ENCODE assay signal across 13 mouse cellular contexts in the genomic region with DNA sequence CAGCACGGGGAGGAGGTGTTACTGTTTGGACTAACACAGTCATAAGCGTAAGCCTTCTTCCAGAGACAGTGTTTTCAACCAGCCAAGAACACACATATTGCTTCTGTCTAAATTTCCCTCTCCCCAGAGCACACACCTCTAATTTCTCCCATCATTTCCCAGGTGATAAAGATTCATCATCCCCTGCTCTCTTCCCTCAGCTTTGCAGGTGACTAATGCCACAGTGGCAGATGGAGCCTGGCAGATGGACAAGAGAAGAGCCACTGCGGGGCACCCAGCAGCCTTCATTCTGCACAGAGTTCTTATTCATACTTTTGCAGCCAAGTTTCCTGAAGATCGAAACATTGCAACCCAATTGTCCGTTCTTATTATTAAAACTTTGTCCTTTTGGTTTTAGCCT.
DNase-seq lines count a peak whose midpoint lies in the region; ATAC-seq lines count a peak whose summit lies in the region.
"Had no signal": no experiment of that assay in that cellular context is flagged by ENCODE, and none has a peak within 500 bp of the region (broad histone marks: within the 10 kb centered on the region; RNA-seq: fewer than 3 reads in every experiment).

No protein-coding gene starts in this region.

- 0 out of 2 replicates have a peak, but pooled peaks have one; percentile 20 for ATAC-seq in frontal cortex, adult (ENCODE audit: low TSS enrichment)
- ATAC-seq: forebrain, embryonic 16.5 days; intestine, postnatal 0 days had no signal

- DNase-seq in frontal cortex, postnatal 36 days (ENCODE audit: low spot score in 2 of 2): no peak
- peak; percentile 77 for DNase-seq in brain, adult 2 months (ENCODE audit: low read depth, low spot score)
- peak; percentile 54 for DNase-seq in cerebellum, adult 11 months
- DNase-seq in cerebellum, postnatal 10 days: peak; percentile 92 to 93
- no peak for DNase-seq in thymus, postnatal 4 days
- no peak for DNase-seq in neural tube, embryonic 10.5 days (ENCODE audit: extremely low spot score, low spot score)
- DNase-seq: B cell, adult 2 months; heart, postnatal 10 days; right cerebral cortex, adult 18-20 months; thymus, postnatal 25 days had no signal

Comparison
In these comparisons a context has a peak if more than half of its experiments do, and no peak if none do; other contexts are left out.
1. DNase-seq: peak in brain, adult 2 months (single experiment), cerebellum, adult 11 months (single experiment) and cerebellum, postnatal 10 days (2 of 2); none in frontal cortex, postnatal 36 days (0 of 2), thymus, postnatal 4 days (single experiment) and neural tube, embryonic 10.5 days (single experiment).